Mouse (Mus musculus): ENCODE data around the gene Trcg1. TPM values are rescaled to one million over a fixed set of nuclear protein-coding genes. Genes with fewer than 3 reads are reported as not detected.

Gene Trcg1
- polyA plus RNA-seq, 1 experiment from 2014 or later: not detected

DNA sequence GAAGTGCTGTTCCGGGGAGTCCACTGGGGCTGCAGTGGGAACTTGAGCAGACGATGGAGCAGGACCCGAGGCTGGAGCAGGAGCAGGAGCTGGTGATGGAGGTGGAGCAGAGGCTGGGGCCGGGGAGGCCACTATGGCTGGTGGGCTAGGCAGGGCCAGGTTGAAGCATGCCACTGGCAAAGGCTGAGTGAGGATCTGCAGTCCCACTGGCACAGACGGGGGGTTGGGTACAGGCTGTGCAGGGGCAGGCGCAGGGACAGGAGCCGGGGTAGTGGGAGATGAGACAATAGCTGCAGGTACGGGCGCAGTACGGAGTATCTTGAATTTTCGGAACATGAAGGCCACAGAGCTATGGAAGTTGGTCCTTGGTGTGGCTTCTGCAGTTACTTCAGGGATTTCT lies 20.5 kb downstream of the Trcg1 start:
- H3K27me3 ChIP-seq (replicated peaks; ENCODE audit: control insufficient read depth, insufficient read depth, low read length): 0 out of 2 replicates have a peak, but pooled peaks cover 4% of the 10 kb centered on the region
- no peak overlapping the region for H3K4me2 ChIP-seq (ENCODE audit: low read length)
- peaks cover 11% of the 10 kb centered on the region for H3K4me1 ChIP-seq (replicated peaks; ENCODE audit: control insufficient read depth, insufficient read depth, low read length)
- ATAC-seq: no peak
- H3K9me3 ChIP-seq (ENCODE audit: control insufficient read depth, low read length): no peaks in the 10 kb centered on the region
- H3K27ac ChIP-seq (ENCODE audit: low read length): no peak overlapping the region
- H3K9ac ChIP-seq (replicated peaks; ENCODE audit: low read depth, low read length): no peak overlapping the region
- 95% methylated on average over 11 of the region's 11 CpGs for WGBS
- no peak overlapping the region for H3K4me3 ChIP-seq (replicated peaks; ENCODE audit: low read length)
- H3K36me3 ChIP-seq (ENCODE audit: control insufficient read depth, insufficient read depth): no peaks in the 10 kb centered on the region

DNA sequence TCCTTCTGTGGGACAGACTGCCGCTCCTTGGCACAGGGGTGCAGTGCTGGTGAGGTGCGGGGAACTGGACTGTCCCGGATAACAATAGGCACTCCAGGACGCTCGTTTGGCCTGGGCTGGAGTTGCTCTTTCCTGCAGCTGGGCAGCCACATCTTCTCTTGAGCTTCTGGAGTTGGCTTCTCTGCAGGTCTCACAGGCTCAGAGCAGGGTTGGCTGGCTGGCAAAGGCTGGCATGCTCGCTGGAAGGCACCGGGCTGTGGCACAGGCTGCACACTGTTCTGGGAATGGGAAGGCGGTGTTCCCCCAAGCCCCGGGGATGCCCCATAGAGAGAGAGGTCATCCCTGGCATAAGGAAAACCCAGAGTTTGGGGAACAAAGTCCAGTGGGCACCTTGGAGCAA lies 21.3 kb downstream of the Trcg1 start:
- no peak for ATAC-seq
- peaks cover 11% of the 10 kb centered on the region for H3K4me1 ChIP-seq (replicated peaks; ENCODE audit: control insufficient read depth, insufficient read depth, low read length)

DNA sequence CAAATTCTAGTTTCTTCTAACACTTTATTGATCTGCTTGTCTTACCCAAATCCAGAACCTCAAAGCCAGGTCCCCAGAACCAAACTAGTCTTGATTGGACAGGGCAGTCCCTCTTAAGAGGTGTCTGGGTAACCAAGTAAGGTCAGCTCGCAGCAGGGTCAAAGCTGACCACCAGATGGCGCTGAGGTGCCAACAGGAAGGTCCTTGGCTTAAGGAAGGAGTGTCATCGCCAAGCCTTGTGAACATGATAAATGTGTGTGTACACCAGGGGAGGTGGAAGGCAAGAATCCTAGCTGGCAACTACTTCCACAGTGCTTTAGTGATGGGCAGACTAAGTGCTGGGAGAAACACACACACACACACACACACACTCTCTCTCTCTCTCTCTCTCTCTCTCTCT lies 23.4 kb downstream of the Trcg1 start:
- Histone ChIP-seq H3K4me2 (ENCODE audit: low read length) (no peak overlapping the region), H3K9me3 (ENCODE audit: control insufficient read depth, low read length) (no peaks in the 10 kb centered on the region), H3K4me3 (replicated peaks; ENCODE audit: low read length) (no peak overlapping the region), H3K27me3 (replicated peaks; ENCODE audit: control insufficient read depth, insufficient read depth, low read length) (0 out of 2 replicates have a peak, but pooled peaks cover 4% of the 10 kb centered on the region), H3K27ac (ENCODE audit: low read length) (no peak overlapping the region), H3K36me3 (ENCODE audit: control insufficient read depth, insufficient read depth) (no peaks in the 10 kb centered on the region), H3K9ac (replicated peaks; ENCODE audit: low read depth, low read length) (no peak overlapping the region), H3K4me1 (replicated peaks; ENCODE audit: control insufficient read depth, insufficient read depth, low read length) (peaks cover 11% of the 10 kb centered on the region)
- WGBS: 5% methylated on average over 3 of the region's 3 CpGs
- no peak for ATAC-seq

More for the DNA sequence above, 21.3 kb downstream of the Trcg1 start:
- Histone ChIP-seq H3K4me3 (replicated peaks; ENCODE audit: low read length) (no peak overlapping the region), H3K9ac (replicated peaks; ENCODE audit: low read depth, low read length) (no peak overlapping the region), H3K9me3 (ENCODE audit: control insufficient read depth, low read length) (no peaks in the 10 kb centered on the region), H3K4me2 (ENCODE audit: low read length) (no peak overlapping the region), H3K27ac (ENCODE audit: low read length) (no peak overlapping the region), H3K36me3 (ENCODE audit: control insufficient read depth, insufficient read depth) (no peaks in the 10 kb centered on the region), H3K27me3 (replicated peaks; ENCODE audit: control insufficient read depth, insufficient read depth, low read length) (0 out of 2 replicates have a peak, but pooled peaks cover 4% of the 10 kb centered on the region)
- 88% methylated on average over 9 of the region's 9 CpGs for WGBS

GRCm38 (mm10) chr9:57260940-57261339 lies 24.6 kb downstream of the Trcg1 start:
- Histone ChIP-seq H3K9ac (replicated peaks; ENCODE audit: low read depth, low read length) (no peak overlapping the region), H3K27ac (ENCODE audit: low read length) (no peak overlapping the region), H3K4me1 (replicated peaks; ENCODE audit: control insufficient read depth, insufficient read depth, low read length) (peaks cover 11% of the 10 kb centered on the region), H3K9me3 (ENCODE audit: control insufficient read depth, low read length) (no peaks in the 10 kb centered on the region), H3K4me3 (replicated peaks; ENCODE audit: low read length) (peak overlapping the region; percentile 68), H3K36me3 (ENCODE audit: control insufficient read depth, insufficient read depth) (no peaks in the 10 kb centered on the region), H3K4me2 (ENCODE audit: low read length) (peak overlapping the region; percentile 98), H3K27me3 (replicated peaks; ENCODE audit: control insufficient read depth, insufficient read depth, low read length) (0 out of 2 replicates have a peak, but pooled peaks cover 4% of the 10 kb centered on the region)
- no peak for ATAC-seq
- WGBS: 25% methylated on average over 12 of the region's 12 CpGs

- H3K27ac ChIP-seq (ENCODE audit: low read length): no peak overlapping the region
- no peaks in the 10 kb centered on the region for H3K9me3 ChIP-seq (ENCODE audit: control insufficient read depth, low read length)
Observed at GRCm38 (mm10) chr9:57261516-57261912, 25.2 kb downstream of the Trcg1 start.

GRCm38 (mm10) chr9:57261913-57262794 lies 25.8 kb downstream of the Trcg1 start, which contains the start of gene 1700017B05Rik:
Gene 1700017B05Rik (minus strand): TSS chr9:57262612.
- Histone ChIP-seq H3K4me2 (ENCODE audit: low read length) (peak within 1 kb of the TSS; percentile 98), H3K27ac (ENCODE audit: low read length) (no peak within 1 kb of the TSS), H3K27me3 (replicated peaks; ENCODE audit: control insufficient read depth, insufficient read depth, low read length) (0 out of 2 replicates have a peak, but pooled peaks cover 4% of the 10 kb centered on the region), H3K4me3 (replicated peaks; ENCODE audit: low read length) (peak within 1 kb of the TSS; percentile 68), H3K36me3 (ENCODE audit: control insufficient read depth, insufficient read depth) (no peaks in the 10 kb centered on the region), H3K4me1 (replicated peaks; ENCODE audit: control insufficient read depth, insufficient read depth, low read length) (peaks cover 11% of the 10 kb centered on the region), H3K9me3 (ENCODE audit: control insufficient read depth, low read length) (no peaks in the 10 kb centered on the region), H3K9ac (replicated peaks; ENCODE audit: low read depth, low read length) (peak within 1 kb of the TSS; percentile 75)
- WGBS: under 1% methylated on average over 71 of the region's 87 CpGs
- peak; percentile 79 for ATAC-seq

More at GRCm38 (mm10) chr9:57261516-57261912, 25.2 kb downstream of the Trcg1 start:
- Histone ChIP-seq H3K9ac (replicated peaks; ENCODE audit: low read depth, low read length) (peak overlapping the region; percentile 75), H3K4me3 (replicated peaks; ENCODE audit: low read length) (peak overlapping the region; percentile 68), H3K27me3 (replicated peaks; ENCODE audit: control insufficient read depth, insufficient read depth, low read length) (0 out of 2 replicates have a peak, but pooled peaks cover 4% of the 10 kb centered on the region), H3K36me3 (ENCODE audit: control insufficient read depth, insufficient read depth) (no peaks in the 10 kb centered on the region), H3K4me1 (replicated peaks; ENCODE audit: control insufficient read depth, insufficient read depth, low read length) (peaks cover 11% of the 10 kb centered on the region), H3K4me2 (ENCODE audit: low read length) (peak overlapping the region; percentile 98)
- peak; percentile 32 for ATAC-seq
- WGBS: 0% methylated on average over 26 of the region's 26 CpGs

GRCm38 (mm10) chr9:57262795-57263684 lies 26.7 kb downstream of the Trcg1 start:
- 52% methylated on average over 13 of the region's 13 CpGs for WGBS
- no peak for ATAC-seq

DNA sequence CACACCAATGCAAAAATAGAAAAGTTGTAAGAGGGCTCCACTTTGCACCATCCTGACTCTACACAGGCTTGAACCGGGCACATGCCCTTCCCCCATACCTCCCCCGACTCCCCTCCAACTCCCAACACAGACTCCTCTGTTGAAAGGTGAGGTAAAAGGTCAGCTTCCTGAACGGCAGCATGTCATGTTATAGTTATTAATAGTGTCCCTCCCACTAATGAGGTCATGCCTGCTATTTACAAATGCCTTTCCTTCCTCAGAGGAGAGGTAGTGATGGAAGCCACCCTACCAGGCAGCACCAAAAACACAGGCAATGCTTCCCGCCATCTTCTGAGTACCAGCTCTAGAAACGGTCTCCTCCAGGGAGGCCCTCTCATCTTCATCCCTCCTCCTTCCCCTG lies 28.8 kb downstream of the Trcg1 start:
- 54% methylated on average over 5 of the region's 5 CpGs for WGBS
- Histone ChIP-seq H3K9ac (replicated peaks; ENCODE audit: low read depth, low read length) (no peak overlapping the region), H3K4me2 (ENCODE audit: low read length) (no peak overlapping the region), H3K4me1 (replicated peaks; ENCODE audit: control insufficient read depth, insufficient read depth, low read length) (peaks cover 16% of the 10 kb centered on the region), H3K9me3 (ENCODE audit: control insufficient read depth, low read length) (no peaks in the 10 kb centered on the region), H3K4me3 (replicated peaks; ENCODE audit: low read length) (no peak overlapping the region), H3K27ac (ENCODE audit: low read length) (no peak overlapping the region), H3K27me3 (replicated peaks; ENCODE audit: control insufficient read depth, insufficient read depth, low read length) (0 out of 2 replicates have a peak, but pooled peaks cover 4% of the 10 kb centered on the region), H3K36me3 (ENCODE audit: control insufficient read depth, insufficient read depth) (no peaks in the 10 kb centered on the region)
- ATAC-seq: no peak

More at GRCm38 (mm10) chr9:57262795-57263684, 26.7 kb downstream of the Trcg1 start:
- H3K4me1 ChIP-seq (replicated peaks; ENCODE audit: control insufficient read depth, insufficient read depth, low read length): peaks cover 13% of the 10 kb centered on the region
- H3K27me3 ChIP-seq (replicated peaks; ENCODE audit: control insufficient read depth, insufficient read depth, low read length): 0 out of 2 replicates have a peak, but pooled peaks cover 4% of the 10 kb centered on the region
- no peaks in the 10 kb centered on the region for H3K36me3 ChIP-seq (ENCODE audit: control insufficient read depth, insufficient read depth)
- H3K9ac ChIP-seq (replicated peaks; ENCODE audit: low read depth, low read length): peak overlapping the region; percentile 75
- H3K27ac ChIP-seq (ENCODE audit: low read length): no peak overlapping the region
- peak overlapping the region; percentile 98 for H3K4me2 ChIP-seq (ENCODE audit: low read length)
- H3K4me3 ChIP-seq (replicated peaks; ENCODE audit: low read length): peak overlapping the region; percentile 68
- H3K9me3 ChIP-seq (ENCODE audit: control insufficient read depth, low read length): no peaks in the 10 kb centered on the region

DNA sequence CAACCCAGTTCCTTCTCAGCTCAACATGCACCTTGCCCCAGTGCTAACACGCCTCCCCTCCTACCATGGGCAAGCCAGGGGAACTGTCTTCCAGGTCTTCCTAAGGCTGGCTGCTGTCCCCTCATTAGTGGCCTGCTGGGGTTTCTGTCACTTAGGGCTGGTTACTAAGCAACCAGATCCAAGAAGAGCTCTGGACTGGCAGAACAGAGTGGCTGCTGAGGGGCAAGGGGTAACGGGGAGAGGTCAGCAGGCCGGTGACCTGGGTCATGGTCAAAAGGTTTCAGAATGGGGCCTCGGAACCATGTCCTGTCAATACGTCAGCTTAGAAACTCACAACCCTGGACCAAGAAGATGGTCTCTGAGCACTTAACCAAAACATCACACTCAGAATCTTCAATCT lies 31.1 kb downstream of the Trcg1 start:
- WGBS: 24% methylated on average over 5 of the region's 5 CpGs
- Histone ChIP-seq H3K4me3 (replicated peaks; ENCODE audit: low read length) (no peak overlapping the region), H3K36me3 (ENCODE audit: control insufficient read depth, insufficient read depth) (no peaks in the 10 kb centered on the region), H3K27me3 (replicated peaks; ENCODE audit: control insufficient read depth, insufficient read depth, low read length) (no peaks in the 10 kb centered on the region), H3K9ac (replicated peaks; ENCODE audit: low read depth, low read length) (no peak overlapping the region), H3K4me2 (ENCODE audit: low read length) (no peak overlapping the region), H3K27ac (ENCODE audit: low read length) (no peak overlapping the region), H3K4me1 (replicated peaks; ENCODE audit: control insufficient read depth, insufficient read depth, low read length) (peaks cover 14% of the 10 kb centered on the region), H3K9me3 (ENCODE audit: control insufficient read depth, low read length) (no peaks in the 10 kb centered on the region)
- no peak for ATAC-seq
